Mouse (Mus musculus) liver, embryonic 12.5 days (tissue): ENCODE results near the gene Ncam1. TPM values are rescaled to one million over a fixed set of nuclear protein-coding genes. Genes with fewer than 3 reads are reported as not detected.
A peak's percentile ranks its signal among the peaks of the same experiment; 100 is the strongest.

Source experiments
- ATAC-seq: fragments of 200-750 bp; cut with Nextera tagmentation; 2 replicates; pipeline ENCODE4 v1.8.0; 2017; ENCODE audit warnings: moderate number of reproducible peaks, mild to moderate bottlenecking, moderate library complexity
- H3K27ac ChIP-seq: fragments of 300-500 bp; sonication (generic); 2 replicates; pipeline ENCODE4 v1.5.1; 2016; ENCODE audit warnings: mild to moderate bottlenecking
- H3K27me3 ChIP-seq: fragments of 300-500 bp; sonication (generic); replicated peaks from 2 replicates; pipeline ENCODE4 v1.6.1; 2016; ENCODE audit warnings: mild to moderate bottlenecking, moderate library complexity
- H3K36me3 ChIP-seq: fragments of 300-500 bp; sonication (generic); 2 replicates; pipeline ENCODE4 v1.6.1; 2016; ENCODE audit warnings: mild to moderate bottlenecking, moderate library complexity
- H3K4me1 ChIP-seq: fragments of 300-500 bp; sonication (generic); 2 replicates; pipeline ENCODE4 v1.6.1; 2016
- H3K4me2 ChIP-seq: fragments of 300-500 bp; sonication (generic); 2 replicates; pipeline ENCODE4 v1.6.1; 2016; ENCODE audit warnings: mild to moderate bottlenecking, moderate library complexity
- H3K4me3 ChIP-seq: fragments of 300-500 bp; sonication (generic); 2 replicates; pipeline ENCODE4 v1.5.1; 2016; ENCODE audit warnings: mild to moderate bottlenecking, moderate library complexity
- H3K9ac ChIP-seq: fragments of 300-500 bp; sonication (generic); 2 replicates; pipeline ENCODE4 v1.6.1; 2016; ENCODE audit warnings: mild to moderate bottlenecking, moderate library complexity
- H3K9me3 ChIP-seq: fragments of 300-500 bp; sonication (generic); replicated peaks from 2 replicates; pipeline ENCODE4 v1.6.1; 2016; ENCODE audit warnings: mild to moderate bottlenecking, moderate library complexity
- WGBS: fragments of 180-500 bp; shearing (Covaris S2); methylation state at CpG from one replicate; pipeline ENCODE4 v1.1.7; 2016; ENCODE audit not compliant: insufficient replicate concordance; 5-methylcytosine and 5-hydroxymethylcytosine counted together
- polyA plus RNA-seq: library from polyadenylated mRNA; unstranded; fragments of >200 nt; fragmentation: Nextera tagmentation; extraction: Ambion mirVana; gene quantifications from 2 replicates; pipeline ENCODE4 v1.2.1, GENCODE M21; 2016

Gene Ncam1
- polyA plus RNA-seq, 1 experiment from 2014 or later: 8.5 TPM

DNA sequence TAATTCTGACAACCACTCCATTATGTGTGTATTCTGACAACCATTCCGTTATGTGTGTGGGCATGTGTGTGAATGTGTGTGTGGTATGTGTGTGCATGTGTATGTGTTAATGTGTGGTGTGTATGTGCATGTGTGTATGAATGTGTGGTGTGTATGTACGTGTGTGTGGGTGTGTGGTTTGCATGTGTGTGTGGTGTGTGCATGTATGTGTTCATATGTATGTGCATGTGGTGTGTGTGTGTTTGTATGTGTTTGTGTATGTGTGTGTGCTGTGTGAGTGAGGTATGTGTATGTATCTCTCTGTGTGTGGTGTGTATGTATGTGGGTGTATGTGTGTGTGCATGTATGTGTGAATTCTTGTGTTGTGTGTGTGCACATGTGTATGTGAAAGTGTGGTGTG lies 298.8 kb downstream of the Ncam1 start:
- H3K4me2 ChIP-seq: no peak overlapping the region
- 66% methylated on average over 2 of the region's 2 CpGs for WGBS
- no peak for ATAC-seq
- no peaks in the 10 kb centered on the region for H3K27me3 ChIP-seq
- H3K27ac ChIP-seq: no peak overlapping the region
- H3K36me3 ChIP-seq: no peaks in the 10 kb centered on the region
- no peaks in the 10 kb centered on the region for H3K4me1 ChIP-seq
- H3K9me3 ChIP-seq: no peaks in the 10 kb centered on the region
- H3K9ac ChIP-seq: no peak overlapping the region
- H3K4me3 ChIP-seq: no peak overlapping the region

DNA sequence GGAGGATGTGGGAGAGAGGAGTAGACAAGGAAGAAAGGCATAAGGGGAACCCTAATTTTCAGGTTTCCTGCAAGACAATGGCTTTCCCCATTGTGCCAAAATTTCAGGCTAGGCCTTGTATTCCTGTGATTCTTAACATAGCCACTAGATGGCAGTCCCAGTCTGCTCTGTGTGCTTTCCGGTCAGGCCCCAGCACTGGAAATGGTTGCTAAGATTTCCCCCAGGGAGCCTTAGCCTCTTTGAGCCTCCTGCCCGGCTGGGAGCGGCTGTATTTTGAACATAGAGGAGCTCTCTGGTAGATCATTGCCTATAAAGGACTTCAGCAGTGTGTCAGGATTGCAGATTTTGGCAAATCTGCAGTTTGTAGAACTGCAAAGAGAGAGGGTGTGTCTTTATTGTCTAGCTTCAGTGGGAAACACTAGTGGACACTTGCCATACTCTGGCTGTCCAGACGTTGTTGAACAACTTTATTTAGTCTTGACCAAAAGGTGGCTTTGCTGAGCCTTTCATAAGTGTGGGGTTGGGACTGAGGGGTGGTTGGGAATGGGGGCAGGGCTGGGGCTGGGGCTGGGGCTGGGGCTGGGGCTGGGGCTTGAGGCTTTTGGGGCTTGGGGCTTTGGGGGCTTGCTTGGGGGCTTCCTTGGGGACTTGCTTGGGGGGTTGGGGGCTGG lies 304.6 kb downstream of the Ncam1 start:
- H3K27me3 ChIP-seq: no peaks in the 10 kb centered on the region
- no peak overlapping the region for H3K4me2 ChIP-seq
- no peaks in the 10 kb centered on the region for H3K9me3 ChIP-seq
- 6% methylated on average over 4 of the region's 4 CpGs for WGBS
- no peak overlapping the region for H3K27ac ChIP-seq
- no peaks in the 10 kb centered on the region for H3K36me3 ChIP-seq
- ATAC-seq: no peak
- no peaks in the 10 kb centered on the region for H3K4me1 ChIP-seq
- H3K4me3 ChIP-seq: no peak overlapping the region
- no peak overlapping the region for H3K9ac ChIP-seq

DNA sequence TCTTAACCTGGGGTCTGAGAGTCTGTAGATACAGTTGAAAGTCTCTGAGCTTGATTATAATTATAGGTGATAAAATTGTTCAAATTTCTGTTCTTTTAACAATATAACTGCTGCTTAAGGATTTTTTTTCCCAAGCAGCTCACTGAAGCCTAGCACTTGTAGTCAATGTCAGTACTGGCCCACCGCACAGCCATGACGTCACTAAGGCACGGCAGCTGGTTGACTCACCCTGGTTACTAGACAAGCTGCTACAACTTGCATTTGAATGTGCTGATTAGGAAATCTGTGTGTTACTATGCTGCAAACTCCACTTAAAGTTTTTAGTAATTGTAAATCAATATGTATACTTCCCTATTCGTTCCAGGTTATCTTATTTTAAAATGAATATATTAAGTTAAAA lies 308.1 kb downstream of the Ncam1 start:
- 70% methylated on average over 4 of the region's 4 CpGs for WGBS
- H3K4me1 ChIP-seq: peaks cover 9% of the 10 kb centered on the region
- no peak overlapping the region for H3K9ac ChIP-seq
- no peaks in the 10 kb centered on the region for H3K27me3 ChIP-seq
- no peak overlapping the region for H3K27ac ChIP-seq
- H3K4me2 ChIP-seq: no peak overlapping the region
- H3K4me3 ChIP-seq: no peak overlapping the region
- no peaks in the 10 kb centered on the region for H3K9me3 ChIP-seq
- no peaks in the 10 kb centered on the region for H3K36me3 ChIP-seq
- ATAC-seq: no peak

DNA sequence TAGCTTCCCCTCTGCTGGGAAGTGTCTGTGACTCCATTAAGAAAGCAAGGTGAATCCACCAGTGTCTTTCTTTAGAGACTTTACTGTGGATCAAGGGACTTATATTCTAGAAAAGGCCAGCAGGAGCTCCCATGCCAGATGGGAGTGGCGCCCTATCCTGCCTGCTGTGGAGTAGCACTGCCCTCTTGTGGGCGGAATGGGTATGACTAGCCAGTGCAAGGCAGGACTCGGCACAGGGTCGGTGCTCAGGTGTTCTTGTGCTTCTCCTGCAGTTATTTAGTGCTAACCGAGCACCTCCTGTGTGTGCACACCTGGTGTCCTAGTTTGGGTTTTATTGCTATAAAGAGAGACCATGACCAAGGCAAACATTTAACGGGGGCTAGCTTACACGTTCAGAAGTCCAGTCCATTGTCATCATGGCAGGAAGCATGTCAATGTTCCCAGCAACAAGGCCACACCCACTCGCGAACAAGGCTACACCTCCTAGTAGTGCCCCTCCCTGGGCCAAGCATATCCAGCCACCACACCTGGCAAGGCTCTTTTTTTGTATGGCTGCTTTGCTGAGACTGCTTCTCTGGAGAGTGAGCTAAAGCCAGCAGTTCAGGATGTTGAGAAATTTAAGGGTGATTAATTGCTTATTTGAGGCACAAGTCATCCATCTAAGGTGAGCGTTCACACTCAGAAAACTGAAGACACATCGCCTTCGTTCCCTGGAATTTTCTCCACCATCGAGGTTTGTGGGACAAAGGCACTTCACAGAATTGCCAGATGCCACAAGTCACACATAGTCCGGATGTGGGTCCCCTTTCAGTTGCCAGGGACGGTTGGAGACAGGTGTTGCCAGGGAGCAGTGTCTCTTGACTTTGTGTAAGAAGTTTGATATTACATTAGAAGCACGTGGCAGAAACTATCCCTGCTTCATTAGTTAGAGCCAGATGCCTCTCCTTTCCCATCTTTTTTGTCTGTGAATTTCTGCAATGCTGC lies 309.5 kb downstream of the Ncam1 start:
- Histone ChIP-seq H3K9me3 (no peaks in the 10 kb centered on the region), H3K27ac (no peak overlapping the region), H3K4me2 (peak overlapping the region; percentile 16; the same call in 1 of the 2 replicates), H3K4me1 (peaks cover 14% of the 10 kb centered on the region), H3K4me3 (no peak overlapping the region), H3K36me3 (no peaks in the 10 kb centered on the region), H3K27me3 (no peaks in the 10 kb centered on the region), H3K9ac (no peak overlapping the region)
- 23% methylated on average over 16 of the region's 16 CpGs for WGBS
- no peak for ATAC-seq

DNA sequence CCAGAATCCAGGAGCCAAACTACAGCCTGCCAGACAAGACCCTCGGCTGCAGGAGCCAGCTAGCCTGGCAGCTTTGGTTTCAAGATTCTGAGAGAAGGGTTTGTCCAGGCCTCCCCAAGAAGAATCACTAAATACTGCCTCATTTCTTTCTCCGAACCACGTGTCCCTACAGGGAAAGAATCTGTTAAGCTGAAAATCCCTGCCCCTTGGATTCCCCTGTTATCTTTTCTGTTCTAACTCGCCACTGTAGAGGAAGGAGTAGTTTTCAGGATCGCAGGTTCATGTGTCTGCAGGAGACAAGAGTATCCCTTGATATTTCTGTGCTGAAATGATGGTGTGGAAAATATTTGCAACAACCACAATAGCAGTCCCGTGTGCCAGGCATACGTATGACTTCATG lies 310.5 kb downstream of the Ncam1 start:
- peaks cover 14% of the 10 kb centered on the region for H3K4me1 ChIP-seq
- H3K36me3 ChIP-seq: no peaks in the 10 kb centered on the region
- no peak for ATAC-seq
- no peak overlapping the region for H3K4me2 ChIP-seq
- H3K9ac ChIP-seq: no peak overlapping the region
- H3K27ac ChIP-seq: no peak overlapping the region
- WGBS: 54% methylated on average over 7 of the region's 7 CpGs
- no peak overlapping the region for H3K4me3 ChIP-seq
- no peaks in the 10 kb centered on the region for H3K9me3 ChIP-seq
- H3K27me3 ChIP-seq: no peaks in the 10 kb centered on the region

DNA sequence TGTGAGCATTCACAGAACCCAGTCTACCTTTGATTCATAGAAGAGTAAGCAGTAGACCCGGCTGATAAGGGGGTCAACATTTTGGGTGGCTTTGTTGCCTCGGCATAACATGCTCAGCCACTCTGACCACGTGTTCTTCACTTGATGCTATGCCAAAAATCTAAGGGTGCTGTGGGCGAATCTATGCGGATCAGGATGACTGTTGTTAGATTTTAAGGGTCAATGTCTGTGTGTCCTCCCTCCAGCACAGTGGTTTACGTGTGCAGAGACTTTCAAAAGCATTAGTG lies 311.1 kb downstream of the Ncam1 start:
- Histone ChIP-seq H3K27me3 (no peaks in the 10 kb centered on the region), H3K9ac (no peak overlapping the region), H3K27ac (no peak overlapping the region), H3K36me3 (no peaks in the 10 kb centered on the region), H3K4me2 (no peak overlapping the region), H3K4me3 (no peak overlapping the region), H3K4me1 (peaks cover 14% of the 10 kb centered on the region), H3K9me3 (no peaks in the 10 kb centered on the region)
- ATAC-seq: no peak
- WGBS: 63% methylated on average over 6 of the region's 6 CpGs

DNA sequence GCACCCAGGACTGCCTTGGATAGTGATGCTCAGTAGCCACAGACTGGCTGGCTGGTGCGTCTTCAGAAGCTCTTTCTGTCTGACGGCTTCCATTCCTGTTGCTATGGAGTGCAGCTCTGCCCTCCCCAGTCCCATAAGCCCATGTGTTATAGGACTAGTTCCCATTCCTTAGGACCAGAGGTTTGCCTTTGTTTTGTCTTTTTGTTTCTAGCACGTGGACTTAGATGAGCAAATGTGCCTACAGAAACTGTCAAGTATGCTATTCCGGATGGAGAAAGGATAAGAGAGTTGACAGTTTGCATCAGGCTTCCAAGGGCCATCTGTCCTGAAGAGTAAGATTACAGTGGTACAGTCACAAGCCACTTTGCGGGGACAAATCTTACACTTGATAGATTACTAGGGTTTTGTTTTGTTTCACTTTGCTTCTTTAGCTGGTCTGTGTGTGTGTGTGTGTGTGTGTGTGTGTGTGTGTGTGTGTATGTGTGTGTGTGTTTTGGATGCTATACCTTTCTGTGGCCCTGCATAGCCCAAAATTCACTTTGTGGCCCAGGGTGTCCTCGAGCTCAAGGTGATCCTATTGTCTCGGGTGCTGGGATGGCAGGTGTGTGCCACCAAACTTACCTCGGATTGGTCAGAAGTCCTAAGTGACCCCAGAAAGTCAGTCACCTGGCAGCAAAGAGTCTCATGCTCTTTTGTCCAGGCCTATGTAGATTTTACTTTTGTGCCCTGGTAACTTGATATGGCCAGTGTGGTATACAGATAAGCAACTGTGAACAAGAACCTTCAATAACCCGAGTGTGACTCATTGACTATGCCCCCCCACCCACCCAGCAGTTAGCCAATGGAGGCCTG lies 311.7 kb downstream of the Ncam1 start:
- H3K4me1 ChIP-seq: peaks cover 14% of the 10 kb centered on the region
- no peak overlapping the region for H3K9ac ChIP-seq
- no peaks in the 10 kb centered on the region for H3K27me3 ChIP-seq
- no peak for ATAC-seq
- WGBS: 49% methylated on average over 9 of the region's 9 CpGs
- no peaks in the 10 kb centered on the region for H3K9me3 ChIP-seq
- no peak overlapping the region for H3K4me3 ChIP-seq
- no peaks in the 10 kb centered on the region for H3K36me3 ChIP-seq
- no peak overlapping the region for H3K4me2 ChIP-seq
- no peak overlapping the region for H3K27ac ChIP-seq

DNA sequence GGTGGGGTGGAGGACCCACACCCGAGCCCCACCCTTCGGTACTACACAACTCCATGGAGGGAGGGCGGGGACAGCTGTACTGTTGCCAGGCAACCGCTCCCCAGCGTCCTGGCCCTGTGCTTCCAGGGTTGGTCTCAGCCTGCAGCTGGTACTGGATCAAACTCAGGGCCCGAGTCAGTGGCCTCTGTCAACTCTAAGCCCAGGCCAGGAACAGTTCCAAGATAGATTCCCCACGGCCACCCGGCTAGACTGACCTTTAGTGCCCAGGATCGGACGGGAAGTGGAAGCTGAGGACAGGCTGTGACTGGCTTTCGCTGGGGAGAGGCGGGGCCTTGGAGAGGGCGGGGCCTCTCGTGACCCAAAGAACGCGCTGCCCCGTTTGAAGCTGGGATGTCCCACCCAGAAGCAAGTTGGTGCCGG lies 312.8 kb downstream of the Ncam1 start, which contains the start of gene Ttc12:
Ttc12 (minus strand) TSS at position 334 of the 420 bp plus-strand sequence.
- Histone ChIP-seq H3K4me1 (peaks cover 14% of the 10 kb centered on the region), H3K36me3 (no peaks in the 10 kb centered on the region), H3K9ac (0 out of 2 replicates have a peak within 1 kb of the TSS, but pooled peaks have one; percentile 18), H3K4me2 (peak within 1 kb of the TSS; percentile 73), H3K27ac (no peak within 1 kb of the TSS), H3K27me3 (no peaks in the 10 kb centered on the region), H3K9me3 (no peaks in the 10 kb centered on the region), H3K4me3 (peak within 1 kb of the TSS; percentile 54)
- ATAC-seq: peak; percentile 88
- WGBS: 1% methylated on average over 18 of the region's 18 CpGs

DNA sequence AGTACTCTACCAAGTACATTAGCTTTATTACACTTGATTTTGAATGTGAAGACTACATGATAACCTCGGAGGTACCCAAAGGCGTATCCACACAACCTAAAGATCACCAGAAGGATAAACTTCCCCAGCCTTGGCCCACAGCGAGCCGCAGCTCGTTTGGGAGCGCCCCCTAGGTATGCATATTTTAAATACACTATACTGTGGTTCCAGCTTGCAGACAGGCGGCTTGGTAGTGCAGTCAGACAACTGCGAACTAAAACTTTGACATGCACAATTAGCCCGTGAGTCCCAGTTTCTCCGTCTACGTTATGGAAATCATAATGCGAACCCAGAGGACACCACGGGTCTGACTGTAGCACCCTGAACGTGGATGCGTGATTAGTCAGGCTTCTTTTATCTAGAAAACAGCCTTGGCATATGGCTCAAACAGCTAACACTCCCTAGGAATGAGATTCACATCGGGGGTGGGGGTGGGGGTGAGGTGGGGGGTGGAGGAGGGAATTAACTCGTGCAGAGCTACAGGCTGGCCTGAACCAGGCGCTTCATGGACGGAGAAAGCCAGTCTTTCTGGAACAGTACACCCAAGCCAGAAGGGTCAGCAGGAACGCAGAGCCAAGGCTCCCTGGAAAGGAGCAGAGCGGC lies 313.4 kb downstream of the Ncam1 start:
- H3K9ac ChIP-seq: 0 out of 2 replicates have a peak overlapping the region, but pooled peaks have one; percentile 18

DNA sequence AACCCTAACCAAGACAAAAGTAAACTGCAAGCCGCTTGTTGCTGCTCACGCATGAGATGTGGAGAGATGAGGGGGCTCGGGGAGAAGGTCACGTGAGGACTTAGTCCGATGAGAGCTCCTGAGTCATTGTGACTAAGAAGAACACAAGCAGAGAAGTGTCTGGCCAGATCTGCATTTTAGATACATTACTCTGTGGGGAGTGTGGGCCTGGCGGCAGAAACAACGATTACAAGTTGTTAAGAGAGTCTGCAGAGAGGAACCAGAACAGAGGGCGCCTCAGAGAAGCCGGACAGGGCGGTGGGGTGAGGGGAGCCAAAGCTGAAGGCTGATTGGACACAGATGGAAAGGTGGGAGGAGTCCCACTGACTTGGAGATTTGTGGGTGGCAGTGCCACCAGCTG lies 315.4 kb downstream of the Ncam1 start:
- no peaks in the 10 kb centered on the region for H3K27me3 ChIP-seq
- H3K36me3 ChIP-seq: no peaks in the 10 kb centered on the region
- no peak for ATAC-seq
- no peak overlapping the region for H3K9ac ChIP-seq
- no peak overlapping the region for H3K4me3 ChIP-seq
- no peak overlapping the region for H3K4me2 ChIP-seq
- 32% methylated on average over 10 of the region's 10 CpGs for WGBS
- no peaks in the 10 kb centered on the region for H3K9me3 ChIP-seq
- H3K27ac ChIP-seq: no peak overlapping the region
- H3K4me1 ChIP-seq: peaks cover 14% of the 10 kb centered on the region

More for the DNA sequence above, 313.4 kb downstream of the Ncam1 start:
- H3K36me3 ChIP-seq: no peaks in the 10 kb centered on the region
- no peaks in the 10 kb centered on the region for H3K9me3 ChIP-seq
- no peak overlapping the region for H3K27ac ChIP-seq
- peak overlapping the region; percentile 54 for H3K4me3 ChIP-seq
- H3K27me3 ChIP-seq: no peaks in the 10 kb centered on the region
- H3K4me2 ChIP-seq: peak overlapping the region; percentile 73
- no peak for ATAC-seq
- peaks cover 14% of the 10 kb centered on the region for H3K4me1 ChIP-seq
- 2% methylated on average over 21 of the region's 21 CpGs for WGBS

DNA sequence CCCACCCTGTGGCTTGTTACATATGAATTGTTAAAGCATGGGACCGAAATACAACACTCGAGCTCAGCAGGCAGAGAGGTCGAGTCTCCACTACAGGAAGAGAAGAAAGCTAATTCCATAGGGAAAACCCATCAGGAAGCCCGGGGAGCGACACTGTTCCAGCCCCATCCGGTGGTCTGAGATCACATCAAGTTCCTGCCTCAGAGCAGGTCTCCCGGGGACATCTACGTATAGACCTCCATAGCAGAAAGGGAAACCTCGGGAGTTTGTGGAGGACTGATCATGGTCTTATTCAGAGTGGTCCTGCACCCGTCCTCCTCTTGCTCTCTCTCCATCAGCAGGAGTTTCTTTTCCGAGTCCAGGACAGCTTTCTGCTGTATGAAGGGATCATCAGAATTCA lies 326.6 kb downstream of the Ncam1 start:
- no peaks in the 10 kb centered on the region for H3K4me1 ChIP-seq

More for the DNA sequence above, 326.6 kb downstream of the Ncam1 start:
- WGBS: 54% methylated on average over 11 of the region's 11 CpGs
- Histone ChIP-seq H3K27ac (no peak overlapping the region), H3K27me3 (no peaks in the 10 kb centered on the region), H3K9ac (no peak overlapping the region), H3K4me3 (no peak overlapping the region), H3K36me3 (no peaks in the 10 kb centered on the region), H3K4me2 (no peak overlapping the region), H3K9me3 (no peaks in the 10 kb centered on the region)
- no peak for ATAC-seq
